Mouse (Mus musculus): ENCODE data around the gene Pyroxd2. TPM values are rescaled to one million over a fixed set of nuclear protein-coding genes. Genes with fewer than 3 reads are reported as not detected.

Gene Pyroxd2
- 1.1 TPM for polyA plus RNA-seq (2014; fragmentation: Illumina TruSeq; extraction: RNeasy Lipid Tissue Mini Kit (QIAGEN cat#74804); ENCODE audit: low read depth, low replicate concordance)

DNA sequence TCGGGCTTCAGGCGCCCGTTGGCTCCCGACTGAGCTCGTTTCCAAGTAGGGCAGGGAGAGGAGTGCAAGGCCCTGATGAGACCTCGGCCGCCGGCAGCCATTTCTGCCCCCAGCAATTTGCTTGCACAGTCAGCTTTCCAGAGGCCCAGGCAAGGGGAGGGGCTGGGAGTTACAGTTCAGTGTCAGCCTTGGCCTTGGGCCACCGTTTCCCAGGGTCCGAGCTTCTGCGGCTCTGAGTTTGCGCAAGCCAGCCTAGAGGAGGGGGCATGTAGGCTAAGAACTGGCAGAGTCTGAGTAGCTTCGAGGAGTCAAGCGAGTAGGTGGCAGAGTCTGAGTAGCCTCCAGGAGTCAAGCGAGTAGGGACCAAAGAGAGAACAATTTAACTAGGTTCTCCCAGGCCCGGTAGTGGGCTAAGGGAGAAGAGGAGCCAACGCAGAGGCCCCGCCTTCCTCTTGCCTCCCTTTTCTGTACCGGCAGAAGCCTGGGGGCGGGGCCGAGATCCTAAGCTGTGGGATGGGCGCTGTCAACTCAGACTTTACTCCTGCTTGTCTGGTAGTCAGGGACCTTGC is at the start of gene Pyroxd2:
Gene Pyroxd2 (minus strand): TSS at position 413 of the 569 bp plus-strand sequence.

DNA sequence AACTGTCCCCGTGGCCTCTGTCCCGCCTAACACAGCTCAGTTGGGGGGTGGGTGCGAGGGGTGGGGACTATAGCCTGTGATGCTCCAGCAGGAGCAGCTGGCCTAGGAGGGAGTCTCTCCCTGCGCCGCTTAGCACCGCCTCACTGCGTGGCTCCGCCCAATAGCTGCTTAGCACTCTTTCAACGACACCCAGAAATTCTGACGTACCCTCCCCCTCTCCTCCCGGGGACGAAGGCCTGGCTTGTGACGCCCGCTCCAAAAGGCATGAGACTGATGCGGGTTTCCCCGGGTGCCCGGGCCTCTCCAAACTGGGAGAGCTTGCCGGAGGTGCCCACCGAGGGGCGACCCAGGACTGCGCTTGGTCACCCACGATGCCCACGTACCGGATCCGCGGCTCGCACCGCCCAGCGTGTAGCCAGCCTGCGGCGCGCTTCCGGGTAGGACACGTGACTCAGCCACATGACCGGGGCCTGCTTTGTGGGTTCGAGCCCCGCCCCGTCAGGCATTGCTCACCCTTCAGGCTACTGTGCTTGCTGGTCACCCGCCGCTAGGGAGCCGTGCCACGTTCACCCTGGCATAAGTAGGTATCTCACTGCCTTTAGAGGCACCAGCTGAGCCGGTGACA is 27.1 kb upstream of the Pyroxd2 start, which contains the start of gene Hps1:
Gene Hps1 (minus strand): TSS at position 448 of the 625 bp plus-strand sequence.

Other genes starting within 250 kb of the Pyroxd2 start
- 12.6 TPM for gene R3hcc1l, start 234.0 kb downstream of the Pyroxd2 start, polyA plus RNA-seq (2014; fragmentation: Illumina TruSeq; extraction: RNeasy Lipid Tissue Mini Kit (QIAGEN cat#74804); ENCODE audit: low read depth, low replicate concordance)
- gene Loxl4, start 140.0 kb downstream of the Pyroxd2 start, polyA plus RNA-seq (2014; fragmentation: Illumina TruSeq; extraction: RNeasy Lipid Tissue Mini Kit (QIAGEN cat#74804); ENCODE audit: low read depth, low replicate concordance): 0.71 TPM
- 2.3 TPM for gene Hps1, start 27.2 kb upstream of the Pyroxd2 start, polyA plus RNA-seq (2014; fragmentation: Illumina TruSeq; extraction: RNeasy Lipid Tissue Mini Kit (QIAGEN cat#74804); ENCODE audit: low read depth, low replicate concordance)